Mouse (Mus musculus) embryonic stem cell, embryonic (primary cell): ENCODE measurements at regions not wholly inside any gene's neighbourhood (a gene's known extent, or its start where the extent isn't known, plus 50 kb on each side); places are given as distances from the start of the nearest gene placed in this dataset.
"Not testable (repeated sequence)": the region's sequence is repeated elsewhere in the genome, so short reads cannot be mapped to it uniquely, and the experiment has no call there.

Experiments
- CTCF ChIA-PET, 4 experiments: fragments of 300-600 bp in 2 of 4; fragments of 350-600 bp in 2 of 4; sonication (Branson Sonifier 250); formaldehyde crosslinking; loops; one replicate each; lab custom pipeline; 2022; ENCODE audit warnings: inconsistent platforms in 2 of 4; lab: Charles Lee
- POLR2A ChIA-PET, 4 experiments: fragments of 300-600 bp in 2 of 4; fragments of 350-600 bp in 2 of 4; sonication (Branson Sonifier 250); formaldehyde crosslinking; loops; one replicate each; lab custom pipeline; 2022; ENCODE audit warnings: antibody characterized with exemption in 4 of 4, inconsistent platforms in 1 of 4; lab: Charles Lee

DNA sequence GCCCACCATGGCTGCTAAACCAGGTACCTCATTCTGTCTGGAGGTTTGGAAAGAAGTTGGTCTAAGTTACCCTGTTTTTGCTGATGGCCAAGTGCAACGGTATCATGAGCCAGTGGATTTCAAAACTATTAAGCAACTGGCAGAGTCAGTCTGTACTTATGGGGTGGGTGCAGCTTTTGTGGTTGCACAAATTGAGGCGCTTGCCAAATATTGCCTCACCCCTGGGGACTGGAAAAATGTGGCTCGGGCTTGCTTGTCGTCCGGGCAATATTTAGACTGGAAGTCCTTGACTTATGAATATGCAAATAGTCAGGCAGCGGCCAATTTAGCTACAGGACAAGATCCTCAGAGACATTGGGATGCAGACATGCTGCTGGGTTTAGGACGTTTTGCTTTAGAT is 110.2 kb downstream of the Olfr164 start:
- ChIA-PET CTCF (no interaction called here), POLR2A (no interaction called here)

GRCm38 (mm10) chr16:19200977-19201376 is 112.9 kb downstream of the Olfr164 start:
- ChIA-PET CTCF (no interaction called here), POLR2A (interaction anchor here in 1 of 4 experiments (0.8 kb wide), 1 partner anchor 142 kb away, joined by 3 read pairs; no protein-coding TSS in a partner anchor)

GRCm38 (mm10) chr16:19199724-19200544 is 113.9 kb downstream of the Olfr164 start:
- POLR2A ChIA-PET, result no interaction called here
- CTCF ChIA-PET, result no interaction called here

DNA sequence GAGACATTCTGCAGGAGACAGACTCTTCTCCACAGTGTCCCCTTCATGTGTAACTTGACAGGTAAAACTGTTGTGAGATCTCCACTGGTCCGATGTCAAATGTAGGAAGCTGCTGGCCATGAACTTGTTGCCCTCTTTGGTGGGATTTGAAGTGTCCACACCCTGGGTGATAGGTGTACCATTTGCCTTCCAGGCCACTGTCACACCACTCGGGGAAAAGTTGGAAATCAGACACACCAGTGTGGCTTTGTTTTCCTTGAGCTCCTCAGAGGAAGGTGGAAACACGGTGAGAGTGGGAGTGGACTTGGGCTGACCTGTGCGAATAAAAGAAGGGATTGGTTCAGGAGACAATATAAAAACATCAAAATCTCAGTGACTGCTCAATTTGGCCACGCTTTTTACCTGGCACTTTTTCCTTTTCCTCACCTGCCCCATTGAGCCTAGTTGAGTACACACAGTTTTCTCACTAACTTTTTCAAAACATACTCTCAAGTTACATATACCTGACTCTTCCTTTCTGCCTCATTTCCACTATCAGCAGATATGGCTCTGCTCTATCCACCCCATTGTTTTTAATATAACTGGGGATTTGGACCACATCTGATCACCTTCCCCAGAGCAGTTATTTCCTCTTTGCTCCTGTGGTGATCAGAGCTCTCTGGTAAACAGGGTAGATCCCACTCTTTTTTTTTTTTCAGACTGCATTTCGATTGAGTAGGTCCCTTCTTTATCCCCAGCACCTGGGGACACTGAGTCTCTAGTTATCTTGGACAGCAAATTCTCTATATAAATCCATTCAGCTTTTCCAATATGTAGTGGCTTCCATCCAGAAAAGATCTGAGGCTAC is 115.1 kb downstream of the Olfr164 start:
- POLR2A ChIA-PET, result no interaction called here
- CTCF ChIA-PET, result interaction anchor here in 1 of 4 experiments (0.6 kb wide), 1 partner anchor 296 kb away, joined by 3 read pairs; no protein-coding TSS in a partner anchor

- CTCF ChIA-PET, result no interaction called here
- POLR2A ChIA-PET, result no interaction called here
Observed at GRCm38 (mm10) chr16:19197638-19198440, 116.0 kb downstream of the Olfr164 start.

GRCm38 (mm10) chr16:19185434-19186256 is 128.2 kb downstream of the Olfr164 start:
- POLR2A ChIA-PET, result no interaction called here
- CTCF ChIA-PET, result no interaction called here

DNA sequence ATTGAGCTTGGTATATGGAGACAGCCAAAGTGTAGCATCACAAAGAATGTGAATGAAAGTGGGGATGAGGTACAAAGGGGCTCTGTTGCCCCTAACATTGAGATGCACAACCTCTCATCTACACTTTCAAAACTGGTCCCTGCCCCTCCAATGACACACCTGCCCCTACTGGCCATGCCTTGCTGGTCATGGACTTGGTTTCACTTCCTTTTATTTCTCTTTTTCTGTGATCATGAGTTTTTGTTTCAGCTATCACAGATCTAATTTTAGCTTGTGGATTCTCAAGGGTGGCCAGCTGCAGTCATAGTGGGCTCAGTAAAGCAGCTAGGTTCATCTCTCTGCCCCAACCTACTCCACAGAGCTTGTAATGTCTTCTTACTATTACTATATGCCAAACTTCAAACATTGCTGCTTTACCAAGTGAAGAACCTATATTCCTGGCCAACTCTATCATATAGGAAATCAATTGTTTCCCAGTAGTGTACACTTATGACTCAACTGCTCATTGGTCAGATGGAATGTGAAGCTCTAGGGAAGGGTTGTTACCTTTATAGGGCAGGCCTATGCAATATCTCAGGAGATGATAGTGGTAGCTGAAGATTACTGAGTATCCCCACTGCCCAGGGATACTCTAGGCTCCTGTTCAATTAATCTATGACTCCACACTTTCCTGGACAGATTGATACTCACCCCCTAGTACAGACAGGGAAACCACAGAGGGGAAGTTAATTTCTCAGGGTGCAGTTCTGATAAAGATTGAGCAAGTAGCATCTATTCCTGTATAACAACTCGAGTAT is 134.5 kb downstream of the Olfr164 start:
- POLR2A ChIA-PET, result no interaction called here
- CTCF ChIA-PET, result no interaction called here

DNA sequence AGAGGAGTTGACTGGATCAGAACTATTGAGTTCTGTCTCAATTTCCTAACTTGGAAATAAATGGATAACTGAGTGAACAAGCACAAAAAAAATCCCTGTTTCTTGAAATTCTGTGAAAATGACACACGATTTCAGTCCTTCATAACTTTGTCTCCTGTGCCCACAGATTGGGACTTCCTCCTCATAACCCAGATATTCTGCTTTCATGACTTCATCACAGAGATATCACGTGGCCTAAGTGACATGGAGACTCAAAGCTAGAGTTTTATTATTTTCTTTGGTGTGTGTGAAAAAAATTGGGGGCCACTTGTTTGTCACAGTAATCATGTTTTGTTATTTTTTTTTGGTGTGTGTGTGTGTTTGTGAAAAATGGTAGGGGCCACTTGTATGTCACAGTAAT is 160.8 kb downstream of the Olfr164 start:
- POLR2A ChIA-PET, result no interaction called here
- CTCF ChIA-PET, result no interaction called here

DNA sequence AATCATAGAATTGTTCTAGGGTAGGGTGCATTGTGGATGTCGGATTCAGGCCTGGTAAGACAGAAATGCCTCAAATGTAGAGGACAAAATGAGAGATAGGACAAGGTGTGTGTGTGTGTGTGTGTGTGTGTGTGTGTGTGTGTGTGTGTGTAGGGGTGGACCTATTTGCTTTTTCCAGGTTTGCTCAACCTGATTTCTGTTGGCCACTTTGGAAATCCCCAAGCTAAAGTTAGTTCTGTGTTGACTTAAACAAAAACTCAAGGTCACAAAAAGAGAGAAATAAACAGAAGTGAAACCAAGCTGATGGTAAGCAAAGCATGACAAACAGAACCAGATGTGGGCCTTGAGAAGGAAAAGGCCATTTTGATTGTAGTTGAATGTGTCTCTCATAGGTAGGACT is 161.4 kb downstream of the Olfr164 start:
- POLR2A ChIA-PET, CTCF ChIA-PET: not testable (repeated sequence)

- ChIA-PET POLR2A (no interaction called here), CTCF (no interaction called here)
Observed at GRCm38 (mm10) chr16:19151110-19151509, 162.8 kb downstream of the Olfr164 start.

GRCm38 (mm10) chr16:19150582-19150981 is 163.3 kb downstream of the Olfr164 start:
- CTCF ChIA-PET, result no interaction called here
- POLR2A ChIA-PET, result no interaction called here

- ChIA-PET POLR2A (no interaction called here), CTCF (interaction anchor here in 3 of 4 experiments (0.7 to 1.6 kb wide), 4 partner anchors 9 to 144 kb away, joined by 3 to 9 read pairs (median 4); no protein-coding TSS in a partner anchor)
Observed at GRCm38 (mm10) chr16:19146290-19146983, 167.4 kb downstream of the Olfr164 start.
